Comparison of ENCODE assay signal across 26 mouse cellular contexts in the genomic region with DNA sequence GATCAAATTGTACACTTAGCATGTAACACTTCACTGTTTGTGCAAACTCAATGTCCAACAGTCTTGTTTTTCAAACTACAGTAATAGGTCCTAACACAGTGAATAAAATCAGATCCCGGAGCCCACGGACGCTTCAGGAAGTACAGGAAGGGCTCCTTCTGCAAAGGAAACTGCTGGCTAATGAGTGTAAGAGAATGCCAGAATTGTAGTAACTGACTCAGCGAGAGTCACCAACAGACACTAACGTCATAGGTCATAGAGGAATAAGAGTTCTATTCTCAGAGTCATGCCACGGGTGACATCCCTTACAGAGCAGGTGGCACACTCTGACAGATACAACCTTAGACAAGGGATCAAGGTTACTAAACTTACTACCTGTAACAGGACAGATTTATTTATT.
DNase-seq lines count a peak whose midpoint lies in the region; ATAC-seq and TF ChIP-seq lines count a peak whose summit lies in the region.
"Had no signal": no experiment of that assay in that cellular context is flagged by ENCODE, and none has a peak within 500 bp of the region (broad histone marks: within the 10 kb centered on the region; RNA-seq: fewer than 3 reads in every experiment).

No protein-coding gene starts in this region.

- no peak overlapping the region for H3K9ac ChIP-seq in heart, embryonic 15.5 days
- no peak overlapping the region for H3K9ac ChIP-seq in kidney, postnatal 0 days (ENCODE audit: low read depth, low read length)
- no peak overlapping the region for H3K9ac ChIP-seq in lung, embryonic 15.5 days
- H3K9ac ChIP-seq: embryonic facial prominence, embryonic 13.5 days; forebrain, embryonic 15.5 days; liver, embryonic 15.5 days; stomach, embryonic 15.5 days had no signal

- H3K27me3 ChIP-seq in heart, embryonic 15.5 days: no peaks in the 10 kb centered on the region
- no peaks in the 10 kb centered on the region for H3K27me3 ChIP-seq in kidney, postnatal 0 days (ENCODE audit: insufficient read depth, low read length)
- H3K27me3 ChIP-seq in lung, embryonic 15.5 days: no peaks in the 10 kb centered on the region
- H3K27me3 ChIP-seq: embryonic facial prominence, embryonic 13.5 days; forebrain, embryonic 15.5 days; liver, embryonic 15.5 days; stomach, embryonic 15.5 days had no signal

- DNase-seq in heart, postnatal 14 days: no peak
- DNase-seq in kidney, postnatal 0 days (ENCODE audit: low spot score): peak; percentile 59
- DNase-seq in kidney, postnatal 10 days: no peak
- DNase-seq in lung, postnatal 14 days: no peak
- peak; percentile 11 for DNase-seq in lung, postnatal 36 days
- no peak for DNase-seq in thymus, postnatal 0 days (ENCODE audit: low spot score)
- DNase-seq: adrenal gland, adult 2 months; adrenal gland, postnatal 36 days; cerebellum, adult 18-20 months; cerebellum, postnatal 10 days; kidney, adult 18-20 months; liver; right cerebral cortex, postnatal 25 days; thymus, postnatal 14 days had no signal

- intact Hi-C loops in heart, postnatal 14 days (cut with DNase I): loop anchor here (1.0 kb wide), 1 partner anchor 32 kb away; no protein-coding TSS in a partner anchor

- no peak overlapping the region for H3K4me3 ChIP-seq in heart, embryonic 15.5 days
- no peak overlapping the region for H3K4me3 ChIP-seq in kidney, postnatal 0 days (replicated peaks; ENCODE audit: low read depth, low read length)
- no peak overlapping the region for H3K4me3 ChIP-seq in lung, embryonic 15.5 days
- H3K4me3 ChIP-seq: embryonic facial prominence, embryonic 13.5 days; forebrain, embryonic 10.5 days; forebrain, embryonic 15.5 days; hindbrain, embryonic 10.5 days; liver, embryonic 15.5 days; stomach, embryonic 15.5 days had no signal

- peak overlapping the region; percentile 84 for H3K27ac ChIP-seq in heart, embryonic 15.5 days
- H3K27ac ChIP-seq in kidney, postnatal 0 days: no peak overlapping the region
- peak overlapping the region; percentile 3; the same call in 1 of the 2 replicates for H3K27ac ChIP-seq in lung, embryonic 15.5 days
- H3K27ac ChIP-seq: embryonic facial prominence, embryonic 13.5 days; forebrain, embryonic 10.5 days; forebrain, embryonic 15.5 days; hindbrain, embryonic 10.5 days; liver, embryonic 15.5 days; stomach, embryonic 15.5 days had no signal

- no peak for TF ChIP-seq CTCF in kidney, postnatal 0 days (IDR thresholded peaks at IDR 0.05; ENCODE audit: low read depth)

- no peak overlapping the region for H3K4me2 ChIP-seq in heart, embryonic 15.5 days
- H3K4me2 ChIP-seq in kidney, postnatal 0 days (ENCODE audit: low read length): no peak overlapping the region
- H3K4me2 ChIP-seq in lung, embryonic 15.5 days: no peak overlapping the region
- H3K4me2 ChIP-seq: embryonic facial prominence, embryonic 13.5 days; forebrain, embryonic 15.5 days; liver, embryonic 15.5 days; midbrain, embryonic 11.5 days; stomach, embryonic 15.5 days had no signal

- 76% methylated on average over 6 of the region's 6 CpGs for WGBS in heart, embryonic 15.5 days
- WGBS in kidney, postnatal 0 days: 71% methylated on average over 6 of the region's 6 CpGs
- 80% methylated on average over 6 of the region's 6 CpGs for WGBS in lung, embryonic 15.5 days

- no peaks in the 10 kb centered on the region for H3K9me3 ChIP-seq in heart, embryonic 15.5 days (replicated peaks)
- no peaks in the 10 kb centered on the region for H3K9me3 ChIP-seq in kidney, postnatal 0 days (replicated peaks; ENCODE audit: low read length)
- no peaks in the 10 kb centered on the region for H3K9me3 ChIP-seq in lung, embryonic 15.5 days
- H3K9me3 ChIP-seq: embryonic facial prominence, embryonic 13.5 days; forebrain, embryonic 10.5 days; forebrain, embryonic 15.5 days; hindbrain, embryonic 10.5 days; liver, embryonic 15.5 days; stomach, embryonic 15.5 days had no signal

- peaks cover 18% of the 10 kb centered on the region for H3K4me1 ChIP-seq in heart, embryonic 15.5 days (replicated peaks)
- 0 out of 2 replicates have a peak, but pooled peaks cover 3% of the 10 kb centered on the region for H3K4me1 ChIP-seq in kidney, postnatal 0 days (replicated peaks; ENCODE audit: insufficient read depth, low read length)
- H3K4me1 ChIP-seq in lung, embryonic 15.5 days: peaks cover 17% of the 10 kb centered on the region
- H3K4me1 ChIP-seq: forebrain, embryonic 10.5 days; forebrain, embryonic 15.5 days; hindbrain, embryonic 10.5 days; liver, embryonic 15.5 days; stomach, embryonic 15.5 days had no signal

- ATAC-seq in heart, embryonic 15.5 days (replicated peaks; ENCODE audit: insufficient number of reproducible peaks, insufficient read depth, low FRiP score, low read depth): no peak
- no peak for ATAC-seq in kidney, postnatal 0 days (replicated peaks; ENCODE audit: low FRiP score, low read depth)
- no peak for ATAC-seq in lung, embryonic 15.5 days (ENCODE audit: borderline replicate concordance, extremely low read depth, low FRiP score, low TSS enrichment)
- ATAC-seq: activated CD4-positive, CD25-positive, alpha-beta regulatory T cell, adult 4 months; forebrain, embryonic 15.5 days; hindbrain, embryonic 16.5 days; midbrain, embryonic 16.5 days had no signal

- peaks cover 4% of the 10 kb centered on the region; the same call in 1 of the 2 replicates for H3K36me3 ChIP-seq in heart, embryonic 15.5 days
- no peaks in the 10 kb centered on the region for H3K36me3 ChIP-seq in kidney, postnatal 0 days (ENCODE audit: insufficient read depth, low read length)
- no peaks in the 10 kb centered on the region for H3K36me3 ChIP-seq in lung, embryonic 15.5 days
- H3K36me3 ChIP-seq: embryonic facial prominence, embryonic 13.5 days; forebrain, embryonic 10.5 days; forebrain, embryonic 15.5 days; hindbrain, embryonic 10.5 days; liver, embryonic 15.5 days; stomach, embryonic 15.5 days had no signal

Comparison
In these comparisons a context has a peak if more than half of its experiments do, and no peak if none do; other contexts are left out.
1. DNase-seq: peak in kidney, postnatal 0 days (single experiment) and lung, postnatal 36 days (single experiment); none in heart, postnatal 14 days (0 of 2), kidney, postnatal 10 days (single experiment), lung, postnatal 14 days (single experiment) and thymus, postnatal 0 days (single experiment).